ENCODE assay signal across 10 mouse cellular contexts in the genomic region with DNA sequence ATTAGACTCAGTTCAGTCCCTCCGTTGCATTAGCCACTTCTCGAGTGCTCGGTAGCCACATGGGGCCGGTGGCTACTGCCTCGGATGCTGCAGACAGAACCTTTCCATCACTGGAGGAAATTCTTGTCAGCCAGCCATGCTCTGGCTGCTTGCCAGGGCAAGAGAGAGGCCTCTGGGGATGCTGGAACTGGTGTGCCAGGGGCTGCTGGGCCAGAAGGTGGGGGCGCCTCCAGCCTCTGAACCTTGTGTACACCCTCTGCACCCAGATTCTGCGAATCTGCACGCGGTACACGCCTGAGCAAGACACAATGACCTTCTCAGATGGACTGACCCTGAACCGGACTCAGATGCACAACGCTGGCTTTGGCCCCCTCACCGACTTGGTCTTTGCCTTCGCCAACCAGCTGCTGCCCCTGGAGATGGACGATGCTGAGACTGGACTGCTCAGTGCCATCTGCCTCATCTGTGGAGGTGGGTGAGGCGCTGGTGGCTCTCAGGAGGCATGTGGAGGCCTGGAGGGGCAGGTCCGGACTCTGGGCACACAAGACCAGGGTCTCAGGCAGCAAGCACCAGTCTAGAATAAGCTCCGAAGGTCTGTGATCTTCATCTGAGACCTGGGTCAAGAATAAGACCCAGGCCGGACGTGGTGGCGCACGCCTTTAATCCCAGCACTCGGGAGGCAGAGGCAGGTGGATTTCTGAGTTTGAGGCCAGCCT. TPM values are rescaled to one million over a fixed set of nuclear protein-coding genes. Genes with fewer than 3 reads are reported as not detected.
DNase-seq lines count a peak whose midpoint lies in the region; ATAC-seq and TF ChIP-seq lines count a peak whose summit lies in the region.
"Had no signal": no experiment of that assay in that cellular context is flagged by ENCODE, and none has a peak within 500 bp of the region (broad histone marks: within the 10 kb centered on the region; RNA-seq: fewer than 3 reads in every experiment).

No protein-coding gene starts in this region.

- intact Hi-C loops in left cerebral cortex, postnatal 25 days (cut with DNase I) = loop anchor here (1.0 to 5.0 kb wide), 2 partner anchors 49 to 109 kb away; partner anchors contain the start of gene Wipf2

- no peak overlapping the region for H3K4me2 ChIP-seq in lung, embryonic 15.5 days
- H3K4me2 ChIP-seq in lung, postnatal 0 days (replicated peaks; ENCODE audit: low read depth, low read length) = no peak overlapping the region
- peak overlapping the region; percentile 11 for H3K4me2 ChIP-seq in forebrain, embryonic 13.5 days
- no peak overlapping the region for H3K4me2 ChIP-seq in intestine, embryonic 16.5 days (ENCODE audit: low read depth, low read length)
- no peak overlapping the region for H3K4me2 ChIP-seq in stomach, embryonic 15.5 days

- H3K4me3 ChIP-seq in lung, embryonic 15.5 days = no peak overlapping the region
- H3K4me3 ChIP-seq in lung, postnatal 0 days (ENCODE audit: low read depth, low read length) = no peak overlapping the region
- H3K4me3 ChIP-seq in forebrain, embryonic 13.5 days = no peak overlapping the region
- H3K4me3 ChIP-seq in intestine, embryonic 16.5 days (ENCODE audit: low read length) = no peak overlapping the region
- H3K4me3 ChIP-seq in stomach, embryonic 15.5 days (replicated peaks) = no peak overlapping the region
- H3K4me3 ChIP-seq: myocyte had no signal

- no peak for ATAC-seq in lung, embryonic 15.5 days (ENCODE audit: borderline replicate concordance, extremely low read depth, low FRiP score, low TSS enrichment)
- ATAC-seq in lung, postnatal 0 days = no peak
- no peak for ATAC-seq in forebrain, embryonic 13.5 days
- ATAC-seq in intestine, embryonic 16.5 days = no peak
- no peak for ATAC-seq in stomach, embryonic 15.5 days (ENCODE audit: insufficient read depth, low FRiP score, low read depth)

- H3K36me3 ChIP-seq in lung, embryonic 15.5 days = peaks cover 76% of the 10 kb centered on the region
- H3K36me3 ChIP-seq in lung, postnatal 0 days (ENCODE audit: insufficient read depth, low read length) = peaks cover 32% of the 10 kb centered on the region; the same call in 1 of the 2 replicates
- peaks cover 23% of the 10 kb centered on the region for H3K36me3 ChIP-seq in forebrain, embryonic 13.5 days (ENCODE audit: poor library complexity, severe bottlenecking)
- H3K36me3 ChIP-seq in intestine, embryonic 16.5 days (ENCODE audit: control insufficient read depth, insufficient read depth, low read length) = peaks cover 46% of the 10 kb centered on the region
- peaks cover 51% of the 10 kb centered on the region for H3K36me3 ChIP-seq in stomach, embryonic 15.5 days

- H3K27ac ChIP-seq in lung, embryonic 15.5 days = peak overlapping the region; percentile 65
- no peak overlapping the region for H3K27ac ChIP-seq in lung, postnatal 0 days (ENCODE audit: low read length)
- H3K27ac ChIP-seq in forebrain, embryonic 13.5 days = peak overlapping the region; percentile 96
- H3K27ac ChIP-seq in intestine, embryonic 16.5 days (ENCODE audit: low read length) = peak overlapping the region; percentile 31; the same call in 1 of the 2 replicates
- peak overlapping the region; percentile 54 for H3K27ac ChIP-seq in stomach, embryonic 15.5 days

- no peaks in the 10 kb centered on the region for H3K27me3 ChIP-seq in lung, embryonic 15.5 days
- H3K27me3 ChIP-seq in lung, postnatal 0 days (replicated peaks; ENCODE audit: insufficient read depth, low read length) = no peaks in the 10 kb centered on the region
- no peaks in the 10 kb centered on the region for H3K27me3 ChIP-seq in forebrain, embryonic 13.5 days
- no peaks in the 10 kb centered on the region for H3K27me3 ChIP-seq in intestine, embryonic 16.5 days (replicated peaks; ENCODE audit: control insufficient read depth, insufficient read depth, low read length)
- no peaks in the 10 kb centered on the region for H3K27me3 ChIP-seq in stomach, embryonic 15.5 days (replicated peaks)

- 64% methylated on average over 23 of the region's 23 CpGs for WGBS in lung, embryonic 15.5 days
- WGBS in lung, postnatal 0 days = 72% methylated on average over 23 of the region's 23 CpGs
- 66% methylated on average over 23 of the region's 23 CpGs for WGBS in forebrain, embryonic 13.5 days
- WGBS in intestine, embryonic 16.5 days = 65% methylated on average over 23 of the region's 23 CpGs
- 68% methylated on average over 23 of the region's 23 CpGs for WGBS in stomach, embryonic 15.5 days

- peaks cover 62% of the 10 kb centered on the region for H3K4me1 ChIP-seq in lung, embryonic 15.5 days
- peaks cover 18% of the 10 kb centered on the region for H3K4me1 ChIP-seq in lung, postnatal 0 days (ENCODE audit: insufficient read depth, low read depth, low read length)
- H3K4me1 ChIP-seq in forebrain, embryonic 13.5 days = peaks cover 54% of the 10 kb centered on the region
- peaks cover 50% of the 10 kb centered on the region for H3K4me1 ChIP-seq in intestine, embryonic 16.5 days (ENCODE audit: control insufficient read depth, insufficient read depth, low read length)
- H3K4me1 ChIP-seq in stomach, embryonic 15.5 days = peaks cover 51% of the 10 kb centered on the region

- H3K9me3 ChIP-seq in lung, embryonic 15.5 days = no peaks in the 10 kb centered on the region
- H3K9me3 ChIP-seq in lung, postnatal 0 days (ENCODE audit: low read length) = no peaks in the 10 kb centered on the region
- H3K9me3 ChIP-seq in forebrain, embryonic 13.5 days (replicated peaks) = no peaks in the 10 kb centered on the region
- H3K9me3 ChIP-seq in intestine, embryonic 16.5 days (ENCODE audit: control insufficient read depth, low read length) = no peaks in the 10 kb centered on the region
- H3K9me3 ChIP-seq in stomach, embryonic 15.5 days = no peaks in the 10 kb centered on the region

- no peak for DNase-seq in lung, postnatal 0 days (ENCODE audit: low spot score)
- peak; percentile 69 for DNase-seq in adrenal gland, postnatal 25 days
- no peak for DNase-seq in layer of hippocampus, postnatal 25 days (ENCODE audit: extremely low spot score in 1 of 2, low spot score in 1 of 2)
- DNase-seq in left cerebral cortex, postnatal 25 days (ENCODE audit: low spot score in 2 of 2) = no peak

- TF ChIP-seq EP300 in lung, postnatal 0 days (IDR thresholded peaks at IDR 0.05) = no peak

- H3K9ac ChIP-seq in lung, embryonic 15.5 days = no peak overlapping the region
- H3K9ac ChIP-seq in lung, postnatal 0 days (replicated peaks; ENCODE audit: low read depth) = no peak overlapping the region
- H3K9ac ChIP-seq in forebrain, embryonic 13.5 days = peak overlapping the region; percentile 48
- H3K9ac ChIP-seq in intestine, embryonic 16.5 days (ENCODE audit: low read depth, low read length) = peak overlapping the region; percentile 37; the same call in 1 of the 2 replicates
- H3K9ac ChIP-seq in stomach, embryonic 15.5 days = no peak overlapping the region

- no peak for TF ChIP-seq CTCF in lung, postnatal 0 days (IDR thresholded peaks at IDR 0.05)

RNA-seq across cellular contexts. Expression of gene Gjd3, which starts 11.3 kb away (rescaled TPM):
- polyA plus RNA-seq in lung, embryonic 15.5 days (2015; fragmentation: Nextera tagmentation; extraction: Ambion mirVana) = 0.20 and 0.61 TPM in 2 replicates
- polyA plus RNA-seq in lung, postnatal 0 days (2015; fragmentation: Nextera tagmentation; extraction: Ambion mirVana) = 0.56 and 1.0 TPM in 2 replicates
- not detected in 2 replicates for total RNA-seq in adrenal gland, postnatal 25 days (2021)
- 0.21 TPM in 1 of 2 replicates, not detected in the other for polyA plus RNA-seq in forebrain, embryonic 13.5 days (2015; fragmentation: Nextera tagmentation; extraction: Ambion mirVana)
- polyA plus RNA-seq in intestine, embryonic 16.5 days (2015; fragmentation: Nextera tagmentation; extraction: Ambion mirVana) = 0.17 TPM in 1 of 2 replicates, not detected in the other
- polyA plus RNA-seq in stomach, embryonic 15.5 days (2015; fragmentation: Nextera tagmentation; extraction: Ambion mirVana) = 0.42 and 0.43 TPM in 2 replicates
- total RNA-seq in layer of hippocampus, postnatal 25 days (2021) = 1 to 10 TPM; 1.5 to 2.3 TPM
- total RNA-seq in left cerebral cortex, postnatal 25 days (2021) = 1 to 10 TPM; 2.9 to 3.0 TPM
- total RNA-seq: hematopoietic stem cell, adult 5-6 weeks had no signal

RNA-seq across cellular contexts. Expression of gene Rara, which starts 43.9 kb away (rescaled TPM):
- polyA plus RNA-seq in lung, embryonic 15.5 days (2015; fragmentation: Nextera tagmentation; extraction: Ambion mirVana) = 36.5 and 38.4 TPM in 2 replicates
- 26.2 and 28.8 TPM in 2 replicates for polyA plus RNA-seq in lung, postnatal 0 days (2015; fragmentation: Nextera tagmentation; extraction: Ambion mirVana)
- total RNA-seq in adrenal gland, postnatal 25 days (2021) = 21.8 and 27.7 TPM in 2 replicates
- 8.7 and 10.2 TPM in 2 replicates for polyA plus RNA-seq in forebrain, embryonic 13.5 days (2015; fragmentation: Nextera tagmentation; extraction: Ambion mirVana)
- polyA plus RNA-seq in intestine, embryonic 16.5 days (2015; fragmentation: Nextera tagmentation; extraction: Ambion mirVana) = 28.2 and 31.2 TPM in 2 replicates
- polyA plus RNA-seq in stomach, embryonic 15.5 days (2015; fragmentation: Nextera tagmentation; extraction: Ambion mirVana) = 34.0 and 41.0 TPM in 2 replicates
- 10 to 100 TPM; 17.0 to 17.7 TPM for total RNA-seq in layer of hippocampus, postnatal 25 days (2021)
- 10 to 100 TPM in 1 of 2 experiments, 1 to 10 TPM in 1; 9.4 to 12.1 TPM for total RNA-seq in left cerebral cortex, postnatal 25 days (2021)

RNA-seq across cellular contexts. Expression of gene Top2a, which starts 52.5 kb away (rescaled TPM):
- polyA plus RNA-seq in lung, embryonic 15.5 days (2015; fragmentation: Nextera tagmentation; extraction: Ambion mirVana) = 276 and 280 TPM in 2 replicates
- 11.1 and 16.9 TPM in 2 replicates for polyA plus RNA-seq in lung, postnatal 0 days (2015; fragmentation: Nextera tagmentation; extraction: Ambion mirVana)
- total RNA-seq in adrenal gland, postnatal 25 days (2021) = 28.2 and 39.3 TPM in 2 replicates
- 276 and 284 TPM in 2 replicates for polyA plus RNA-seq in forebrain, embryonic 13.5 days (2015; fragmentation: Nextera tagmentation; extraction: Ambion mirVana)
- 132 and 149 TPM in 2 replicates for polyA plus RNA-seq in intestine, embryonic 16.5 days (2015; fragmentation: Nextera tagmentation; extraction: Ambion mirVana)
- polyA plus RNA-seq in stomach, embryonic 15.5 days (2015; fragmentation: Nextera tagmentation; extraction: Ambion mirVana) = 211 and 217 TPM in 2 replicates
- total RNA-seq in layer of hippocampus, postnatal 25 days (2021) = 1 to 10 TPM; 2.5 to 4.5 TPM
- total RNA-seq in left cerebral cortex, postnatal 25 days (2021) = 1 to 10 TPM in 1 of 2 experiments, under 1 TPM in 1; 0.87 to 1.3 TPM

Comparison
In these comparisons a context has a peak if more than half of its experiments do, and no peak if none do; other contexts are left out.
1. H3K9ac ChIP-seq: peak in forebrain, embryonic 13.5 days (single experiment) and intestine, embryonic 16.5 days (single experiment); none in lung, embryonic 15.5 days (single experiment), lung, postnatal 0 days (single experiment) and stomach, embryonic 15.5 days (single experiment).